Mouse (Mus musculus) G1E-ER4 (cell line): ENCODE measurements around the gene Ppip5k1. TPM values are rescaled to one million over a fixed set of nuclear protein-coding genes. Genes with fewer than 3 reads are reported as not detected.

ENCODE experiments used
- GATA1 ChIP-seq: IDR thresholded peaks from one replicate; pipeline ENCODE4 v1.8.0; 2012; ENCODE audit warnings: low read length, inconsistent platforms
- polyA plus RNA-seq: library from polyadenylated mRNA; stranded (reverse); fragments of >175 nt; gene quantifications from 2 replicates; pipeline ENCODE4 v1.2.3, GENCODE M21; 2012

Gene Ppip5k1
- polyA plus RNA-seq, 1 experiment = 3.4 TPM

- no peak for TF ChIP-seq GATA1
Measured at GRCm38 (mm10) chr2:121323693-121324470, 31.3 kb downstream of the Ppip5k1 start.

- no peak for TF ChIP-seq GATA1
Measured at GRCm38 (mm10) chr2:121323041-121323440, 32.2 kb downstream of the Ppip5k1 start.

GRCm38 (mm10) chr2:121316278-121316677 is 38.9 kb downstream of the Ppip5k1 start:
- no peak for TF ChIP-seq GATA1

GRCm38 (mm10) chr2:121308997-121309416 is 46.2 kb downstream of the Ppip5k1 start:
- TF ChIP-seq GATA1 = no peak

GRCm38 (mm10) chr2:121300036-121300435 is 55.2 kb downstream of the Ppip5k1 start:
- TF ChIP-seq GATA1 = no peak

GRCm38 (mm10) chr2:121299471-121299870 is 55.7 kb downstream of the Ppip5k1 start:
- TF ChIP-seq GATA1 = no peak

GRCm38 (mm10) chr2:121298131-121298530 is 57.1 kb downstream of the Ppip5k1 start:
- TF ChIP-seq GATA1 = no peak

- TF ChIP-seq GATA1 = no peak
Measured at GRCm38 (mm10) chr2:121297701-121298100, 57.5 kb downstream of the Ppip5k1 start.

- no peak for TF ChIP-seq GATA1
Measured at GRCm38 (mm10) chr2:121296754-121297231, 58.4 kb downstream of the Ppip5k1 start.

GRCm38 (mm10) chr2:121295608-121296571 is 59.3 kb downstream of the Ppip5k1 start:
- no peak for TF ChIP-seq GATA1

GRCm38 (mm10) chr2:121294753-121295607 is 60.2 kb downstream of the Ppip5k1 start:
- TF ChIP-seq GATA1 = no peak

- TF ChIP-seq GATA1 = no peak
Measured at GRCm38 (mm10) chr2:121294182-121294581, 61.0 kb downstream of the Ppip5k1 start.

- TF ChIP-seq GATA1 = no peak
Measured at GRCm38 (mm10) chr2:121292316-121293013, 62.7 kb downstream of the Ppip5k1 start.

- TF ChIP-seq GATA1 = no peak
Measured at GRCm38 (mm10) chr2:121289730-121290540, 65.3 kb downstream of the Ppip5k1 start.
